In genomic region chr2:28628053-28628452, GRCm38 (mm10) we compare ENCODE assay signal across 16 mouse cellular contexts. TPM values are rescaled to one million over a fixed set of nuclear protein-coding genes. Genes with fewer than 3 reads are reported as not detected.
A peak's percentile ranks its signal among the peaks of the same experiment; 100 is the strongest.
DNase-seq lines count a peak whose midpoint lies in the region; ATAC-seq and TF ChIP-seq lines count a peak whose summit lies in the region.
"Had no signal": no experiment of that assay in that cellular context is flagged by ENCODE, and none has a peak within 500 bp of the region (broad histone marks: within the 10 kb centered on the region; RNA-seq: fewer than 3 reads in every experiment).

No protein-coding gene starts in this region.

- no peak overlapping the region for H3K27ac ChIP-seq in kidney, postnatal 0 days
- no peak overlapping the region for H3K27ac ChIP-seq in midbrain, postnatal 0 days (ENCODE audit: low read depth, low read length)
- no peak overlapping the region for H3K27ac ChIP-seq in midbrain, embryonic 16.5 days (ENCODE audit: low read length)
- H3K27ac ChIP-seq in MEL (ENCODE audit: control insufficient read depth, low read depth, low read length), result no peak overlapping the region
- H3K27ac ChIP-seq: embryonic facial prominence, embryonic 13.5 days; forebrain, embryonic 12.5 days; limb, embryonic 15.5 days; midbrain, embryonic 13.5 days had no signal

- peak; percentile 29 for DNase-seq in kidney, postnatal 0 days (ENCODE audit: low spot score)
- DNase-seq in kidney, adult 8-10 months, result no peak
- peak; percentile 10 for DNase-seq in midbrain, postnatal 0 days (ENCODE audit: low spot score)
- DNase-seq in MEL (ENCODE audit: low read depth, low spot score), result peak; percentile 40
- no peak for DNase-seq in urinary bladder, adult 18-20 months (ENCODE audit: low spot score in 2 of 2)
- DNase-seq: adrenal gland, postnatal 14 days; heart, adult 11 months; heart, postnatal 10 days had no signal

- no peak overlapping the region for H3K9ac ChIP-seq in kidney, postnatal 0 days (ENCODE audit: low read depth, low read length)
- no peak overlapping the region for H3K9ac ChIP-seq in midbrain, postnatal 0 days (replicated peaks; ENCODE audit: low read length, poor library complexity, severe bottlenecking)
- no peak overlapping the region for H3K9ac ChIP-seq in midbrain, embryonic 16.5 days (ENCODE audit: low read depth, low read length)
- H3K9ac ChIP-seq in MEL (ENCODE audit: control insufficient read depth, low read depth, low read length, poor library complexity, severe bottlenecking), result no peak overlapping the region
- H3K9ac ChIP-seq: embryonic facial prominence, embryonic 13.5 days; forebrain, embryonic 12.5 days; limb, embryonic 15.5 days; midbrain, embryonic 13.5 days had no signal

- no peak for TF ChIP-seq POLR2A in MEL (IDR thresholded peaks at IDR 0.05; ENCODE audit: control insufficient read depth in 1 of 2, insufficient read depth in 1 of 2, low read depth in 1 of 2, low read length in 2 of 2, poor library complexity in 1 of 2)

- peak; percentile 49 for TF ChIP-seq RAD21 in MEL (IDR thresholded peaks at IDR 0.05; ENCODE audit: low read depth, low read length)

- ATAC-seq in kidney, postnatal 0 days (replicated peaks; ENCODE audit: low FRiP score, low read depth), result no peak
- no peak for ATAC-seq in midbrain, postnatal 0 days (ENCODE audit: low FRiP score)
- ATAC-seq in midbrain, embryonic 16.5 days, result no peak
- 0 out of 2 replicates have a peak, but pooled peaks have one; percentile 39 for ATAC-seq in megakaryocyte-erythroid progenitor cell, adult 5-6 weeks (replicated peaks; ENCODE audit: low FRiP score, low TSS enrichment, poor library complexity, severe bottlenecking)
- ATAC-seq: midbrain, embryonic 13.5 days had no signal

- no peaks in the 10 kb centered on the region; the same call in 1 of the 2 replicates for H3K79me2 ChIP-seq in MEL (ENCODE audit: control insufficient read depth, insufficient read depth, low read length, poor library complexity)

- H3K4me3 ChIP-seq in kidney, postnatal 0 days (replicated peaks; ENCODE audit: low read depth, low read length), result no peak overlapping the region
- no peak overlapping the region for H3K4me3 ChIP-seq in midbrain, postnatal 0 days (ENCODE audit: low read depth, low read length)
- no peak overlapping the region for H3K4me3 ChIP-seq in midbrain, embryonic 16.5 days (ENCODE audit: low read depth, low read length)
- no peak overlapping the region for H3K4me3 ChIP-seq in MEL (ENCODE audit: control insufficient read depth in 1 of 2, insufficient read depth in 1 of 2, low read depth in 2 of 2, low read length in 2 of 2)
- H3K4me3 ChIP-seq: embryonic facial prominence, embryonic 13.5 days; forebrain, embryonic 12.5 days; limb, embryonic 15.5 days; midbrain, embryonic 13.5 days had no signal

- peak; percentile 53 for TF ChIP-seq CTCF in kidney, postnatal 0 days (IDR thresholded peaks at IDR 0.05; ENCODE audit: low read depth)
- TF ChIP-seq CTCF in midbrain, postnatal 0 days (IDR thresholded peaks at IDR 0.05), result peak; percentile 54
- TF ChIP-seq CTCF in MEL (IDR thresholded peaks at IDR 0.05 in 2 of 3, conservative IDR thresholded peaks at IDR 0.05 in 1 of 3; ENCODE audit: control insufficient read depth in 1 of 3, insufficient read depth in 1 of 3, low read depth in 2 of 3, low read length in 3 of 3, poor library complexity in 1 of 3, severe bottlenecking in 1 of 3), result peak; percentile 10 to 63 (median 35); a peak in 5 of 6 replicates

- no peaks in the 10 kb centered on the region for H3K27me3 ChIP-seq in kidney, postnatal 0 days (ENCODE audit: insufficient read depth, low read length)
- H3K27me3 ChIP-seq in midbrain, postnatal 0 days (ENCODE audit: insufficient read depth, low read length), result no peaks in the 10 kb centered on the region
- no peaks in the 10 kb centered on the region for H3K27me3 ChIP-seq in midbrain, embryonic 16.5 days (ENCODE audit: control insufficient read depth, insufficient read depth, low read depth, low read length)
- H3K27me3 ChIP-seq in MEL (ENCODE audit: control insufficient read depth in 1 of 2, insufficient read depth in 2 of 2, low read length in 2 of 2), result no peaks in the 10 kb centered on the region
- H3K27me3 ChIP-seq: embryonic facial prominence, embryonic 13.5 days; limb, embryonic 15.5 days had no signal

- WGBS in kidney, postnatal 0 days, result 60% methylated on average over 2 of the region's 2 CpGs
- WGBS in midbrain, postnatal 0 days, result 53% methylated on average over 2 of the region's 2 CpGs
- 55% methylated on average over 2 of the region's 2 CpGs for WGBS in midbrain, embryonic 16.5 days

- no peak overlapping the region for H3K4me2 ChIP-seq in kidney, postnatal 0 days (ENCODE audit: low read length)
- no peak overlapping the region for H3K4me2 ChIP-seq in midbrain, postnatal 0 days (ENCODE audit: low read depth, low read length, poor library complexity, severe bottlenecking)
- no peak overlapping the region for H3K4me2 ChIP-seq in midbrain, embryonic 16.5 days (ENCODE audit: low read length)
- H3K4me2 ChIP-seq: embryonic facial prominence, embryonic 13.5 days; forebrain, embryonic 12.5 days; limb, embryonic 15.5 days; midbrain, embryonic 13.5 days had no signal

- H3K4me1 ChIP-seq in kidney, postnatal 0 days (replicated peaks; ENCODE audit: insufficient read depth, low read length), result peaks cover 6% of the 10 kb centered on the region; the same call in 1 of the 2 replicates
- H3K4me1 ChIP-seq in midbrain, postnatal 0 days (ENCODE audit: insufficient read depth, low read length), result no peaks in the 10 kb centered on the region
- H3K4me1 ChIP-seq in midbrain, embryonic 16.5 days (ENCODE audit: control insufficient read depth, insufficient read depth, low read length), result no peaks in the 10 kb centered on the region
- H3K4me1 ChIP-seq in MEL (ENCODE audit: control insufficient read depth in 1 of 2, insufficient read depth in 2 of 2, low read length in 2 of 2), result no peaks in the 10 kb centered on the region; a peak in 1 of 4 replicates
- H3K4me1 ChIP-seq: embryonic facial prominence, embryonic 13.5 days; forebrain, embryonic 12.5 days had no signal

- no peaks in the 10 kb centered on the region for H3K9me3 ChIP-seq in kidney, postnatal 0 days (replicated peaks; ENCODE audit: low read length)
- no peaks in the 10 kb centered on the region for H3K9me3 ChIP-seq in midbrain, postnatal 0 days (ENCODE audit: low read length)
- no peaks in the 10 kb centered on the region for H3K9me3 ChIP-seq in midbrain, embryonic 16.5 days (replicated peaks; ENCODE audit: control insufficient read depth, low read length, poor library complexity, severe bottlenecking)
- no peaks in the 10 kb centered on the region for H3K9me3 ChIP-seq in MEL (replicated peaks; ENCODE audit: insufficient read depth, low read length)
- H3K9me3 ChIP-seq: embryonic facial prominence, embryonic 13.5 days; forebrain, embryonic 12.5 days; limb, embryonic 15.5 days; midbrain, embryonic 13.5 days had no signal

- no peaks in the 10 kb centered on the region for H3K36me3 ChIP-seq in kidney, postnatal 0 days (ENCODE audit: insufficient read depth, low read length)
- no peaks in the 10 kb centered on the region for H3K36me3 ChIP-seq in midbrain, postnatal 0 days (ENCODE audit: insufficient read depth, low read length)
- H3K36me3 ChIP-seq in midbrain, embryonic 16.5 days (ENCODE audit: control insufficient read depth, insufficient read depth, low read length), result no peaks in the 10 kb centered on the region
- H3K36me3 ChIP-seq in MEL (ENCODE audit: control insufficient read depth in 1 of 2, insufficient read depth in 2 of 2, low read length in 2 of 2), result no peaks in the 10 kb centered on the region
- H3K36me3 ChIP-seq: embryonic facial prominence, embryonic 13.5 days; forebrain, embryonic 12.5 days; limb, embryonic 15.5 days; midbrain, embryonic 13.5 days had no signal

- no peak for TF ChIP-seq EP300 in MEL (IDR thresholded peaks at IDR 0.05; ENCODE audit: low read depth in 1 of 2, low read length in 2 of 2)

TF ChIP-seq in MEL, 35 proteins besides CTCF, POLR2A, EP300 and RAD21 (continues in another document):
- peak; percentile 29; the same call in 1 of the 2 replicates for TF ChIP-seq ZC3H11A (IDR thresholded peaks at IDR 0.05; ENCODE audit: low read depth, low read length)

RNA-seq across cellular contexts. Expression of gene Gfi1b, which starts 6.3 kb away (rescaled TPM):
- polyA plus RNA-seq in kidney, postnatal 0 days (2015; fragmentation: Nextera tagmentation; extraction: Ambion mirVana), result 0.09 TPM in 1 of 2 replicates, not detected in the other
- total RNA-seq in midbrain, postnatal 0 days (2014; rRNA removed), result not detected in 2 replicates
- polyA plus RNA-seq in midbrain, postnatal 0 days (2015; fragmentation: Nextera tagmentation; extraction: Ambion mirVana), result not detected in 2 replicates
- not detected in 2 replicates for polyA plus RNA-seq in midbrain, embryonic 16.5 days (2015; fragmentation: Nextera tagmentation; extraction: Ambion mirVana)
- 75.1 and 82.9 TPM in 2 replicates for total RNA-seq in MEL (2012; rRNA removed)
- polyA plus RNA-seq in MEL (2012; ENCODE audit: insufficient read depth in 1 of 2, insufficient read length in 2 of 2, low read depth in 1 of 2, low replicate concordance in 2 of 2, missing spikeins in 1 of 2), result 100 to 1,000 TPM; 194 to 277 TPM
- total RNA-seq in megakaryocyte-erythroid progenitor cell, adult 5-6 weeks (2014; fragmentation: Nextera tagmentation), result 331 and 332 TPM in 2 replicates
- total RNA-seq in megakaryocyte-erythroid progenitor cell, adult 5-6 weeks (2017), result 91.3 and 113 TPM in 2 replicates
- total RNA-seq: gastrocnemius, adult 18-20 months; heart, postnatal 10 days; left cerebral cortex, adult 8-10 months had no signal

RNA-seq across cellular contexts. Expression of gene Tsc1, which starts 13.0 kb away (rescaled TPM):
- polyA plus RNA-seq in kidney, postnatal 0 days (2015; fragmentation: Nextera tagmentation; extraction: Ambion mirVana), result 9.5 and 10.6 TPM in 2 replicates
- 41.3 and 42.9 TPM in 2 replicates for total RNA-seq in midbrain, postnatal 0 days (2014; rRNA removed)
- 19.5 and 22.9 TPM in 2 replicates for polyA plus RNA-seq in midbrain, postnatal 0 days (2015; fragmentation: Nextera tagmentation; extraction: Ambion mirVana)
- polyA plus RNA-seq in midbrain, embryonic 16.5 days (2015; fragmentation: Nextera tagmentation; extraction: Ambion mirVana), result 30.4 and 37.9 TPM in 2 replicates
- total RNA-seq in MEL (2012; rRNA removed), result 7.5 and 8.0 TPM in 2 replicates
- polyA plus RNA-seq in MEL (2012; ENCODE audit: insufficient read depth in 1 of 2, insufficient read length in 2 of 2, low read depth in 1 of 2, low replicate concordance in 2 of 2, missing spikeins in 1 of 2), result 10 to 100 TPM in 1 of 2 experiments, not detected in 1; 16.4 TPM
- total RNA-seq in megakaryocyte-erythroid progenitor cell, adult 5-6 weeks (2014; fragmentation: Nextera tagmentation), result 20.1 and 32.0 TPM in 2 replicates
- 10.9 and 24.3 TPM in 2 replicates for total RNA-seq in megakaryocyte-erythroid progenitor cell, adult 5-6 weeks (2017)

RNA-seq across cellular contexts. Expression of gene Gtf3c5, which starts 44.5 kb away (rescaled TPM):
- 19.6 and 22.4 TPM in 2 replicates for polyA plus RNA-seq in kidney, postnatal 0 days (2015; fragmentation: Nextera tagmentation; extraction: Ambion mirVana)
- 23.3 and 26.7 TPM in 2 replicates for total RNA-seq in midbrain, postnatal 0 days (2014; rRNA removed)
- polyA plus RNA-seq in midbrain, postnatal 0 days (2015; fragmentation: Nextera tagmentation; extraction: Ambion mirVana), result 29.3 and 33.5 TPM in 2 replicates
- polyA plus RNA-seq in midbrain, embryonic 16.5 days (2015; fragmentation: Nextera tagmentation; extraction: Ambion mirVana), result 42.3 and 46.3 TPM in 2 replicates
- 20.3 and 22.5 TPM in 2 replicates for total RNA-seq in MEL (2012; rRNA removed)
- polyA plus RNA-seq in MEL (2012; ENCODE audit: insufficient read depth in 1 of 2, insufficient read length in 2 of 2, low read depth in 1 of 2, low replicate concordance in 2 of 2, missing spikeins in 1 of 2), result 10 to 100 TPM in 1 of 2 experiments, not detected in 1; 50.2 TPM
- 33.9 and 43.0 TPM in 2 replicates for total RNA-seq in megakaryocyte-erythroid progenitor cell, adult 5-6 weeks (2014; fragmentation: Nextera tagmentation)
- total RNA-seq in megakaryocyte-erythroid progenitor cell, adult 5-6 weeks (2017), result 18.8 and 25.7 TPM in 2 replicates

Comparison
In these comparisons a context has a peak if more than half of its experiments do, and no peak if none do; other contexts are left out.
1. DNase-seq: peak in kidney, postnatal 0 days (single experiment), midbrain, postnatal 0 days (single experiment) and MEL (single experiment); none in kidney, adult 8-10 months (0 of 2) and urinary bladder, adult 18-20 months (0 of 2).
2. RNA of gene Gfi1b, which starts 6.3 kb away (polyA plus RNA-seq): 194 to 277 TPM in MEL; 0.09 TPM in kidney, postnatal 0 days, not detected in midbrain, postnatal 0 days and not detected in midbrain, embryonic 16.5 days; every median in the first group is over 100 times any median in the second.
3. Peak in every context shown above with its lines, with median percentiles within 50 percentile points of each other: CTCF ChIP-seq.